Mouse (Mus musculus): ENCODE data around the gene Hsf4. TPM values are rescaled to one million over a fixed set of nuclear protein-coding genes. Genes with fewer than 3 reads are reported as not detected.

Hsf4 gene
- polyA plus RNA-seq, 1 experiment from 2014 or later: 0.79 TPM

DNA sequence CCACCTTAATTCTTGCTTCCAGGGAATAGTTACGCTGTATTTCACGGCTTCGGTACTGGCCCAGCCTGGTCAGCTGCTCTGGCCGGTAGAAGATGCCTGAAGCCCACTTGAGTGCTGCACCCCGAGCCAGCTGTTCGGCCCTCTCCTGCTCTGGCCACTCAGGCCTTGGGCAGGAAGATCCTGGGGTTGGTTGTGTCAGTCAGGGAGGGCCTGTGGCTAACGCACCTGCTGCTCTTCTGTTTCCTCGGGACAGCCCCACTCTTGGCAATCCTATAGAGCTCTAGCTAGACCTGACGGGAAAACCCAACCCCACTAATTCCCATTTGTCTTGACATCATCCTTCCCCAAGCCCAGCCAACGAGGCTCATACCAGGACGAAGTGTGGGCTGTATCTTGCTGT is 25.7 kb downstream of the Hsf4 start:
- no peak for DNase-seq (ENCODE audit: low spot score)

DNA sequence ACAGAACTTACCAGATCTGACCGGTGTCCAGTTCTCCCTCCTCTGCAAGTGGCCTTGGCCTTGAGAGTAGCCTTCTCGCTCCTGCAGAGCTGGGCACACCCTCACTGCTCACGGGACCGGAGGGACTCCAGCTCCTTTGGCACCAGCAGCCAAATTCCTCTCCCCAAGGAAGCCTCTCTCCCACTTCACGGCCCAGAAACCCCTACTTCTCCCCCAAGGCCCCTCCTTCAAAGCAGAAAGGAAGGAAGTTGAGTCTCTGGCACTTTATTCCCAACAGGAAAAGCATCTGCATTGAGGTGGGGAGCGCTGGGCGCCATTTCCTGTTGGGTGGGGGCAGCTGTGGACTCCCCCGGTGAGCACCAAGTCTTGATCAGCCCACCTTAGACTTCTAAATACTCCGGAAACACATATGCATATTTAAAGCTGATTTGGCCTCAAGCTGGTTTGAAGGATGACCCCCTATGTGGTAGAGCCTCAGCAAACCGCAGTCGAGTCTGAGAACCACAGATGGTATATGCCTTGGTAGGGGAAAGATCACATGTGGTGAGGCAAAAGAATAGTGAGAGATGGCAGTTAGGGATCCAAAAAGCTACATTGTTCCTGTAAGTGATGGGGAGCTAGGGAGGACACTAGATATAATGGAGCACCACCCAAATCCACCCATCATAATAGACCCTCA is 26.4 kb downstream of the Hsf4 start, which contains the start of gene Exoc3l:
TSS of gene Exoc3l (minus strand) at position 207 of the 679 bp plus-strand sequence.
- Histone ChIP-seq H3K36me3 (replicated peaks; ENCODE audit: control insufficient read depth, insufficient read depth) (peaks cover 17% of the 10 kb centered on the region), H3K4me1 (replicated peaks; ENCODE audit: control insufficient read depth, insufficient read depth, low read length) (peaks cover 19% of the 10 kb centered on the region), H3K4me3 (replicated peaks; ENCODE audit: low read length) (peak within 1 kb of the TSS; percentile 3; the same call in 1 of the 2 replicates), H3K9me3 (ENCODE audit: control insufficient read depth, low read length) (no peaks in the 10 kb centered on the region), H3K27me3 (ENCODE audit: control insufficient read depth, insufficient read depth, low read length) (no peaks in the 10 kb centered on the region), H3K27ac (0 out of 2 replicates have a peak within 1 kb of the TSS, but pooled peaks have one; percentile 20), H3K4me2 (replicated peaks) (peak within 1 kb of the TSS; percentile 86), H3K9ac (peak within 1 kb of the TSS; percentile 91)
- WGBS: 68% methylated on average over 11 of the region's 11 CpGs
- DNase-seq (ENCODE audit: low spot score) (no peak), ATAC-seq (ENCODE audit: low FRiP score) (no peak)

More for the DNA sequence above, 25.7 kb downstream of the Hsf4 start:
- Histone ChIP-seq H3K36me3 (replicated peaks; ENCODE audit: control insufficient read depth, insufficient read depth) (peaks cover 9% of the 10 kb centered on the region), H3K4me1 (replicated peaks; ENCODE audit: control insufficient read depth, insufficient read depth, low read length) (peaks cover 27% of the 10 kb centered on the region), H3K27ac (0 out of 2 replicates have a peak overlapping the region, but pooled peaks have one; percentile 20), H3K9me3 (ENCODE audit: control insufficient read depth, low read length) (no peaks in the 10 kb centered on the region), H3K27me3 (ENCODE audit: control insufficient read depth, insufficient read depth, low read length) (0 out of 2 replicates have a peak, but pooled peaks cover 6% of the 10 kb centered on the region), H3K4me3 (replicated peaks; ENCODE audit: low read length) (peak overlapping the region; percentile 3; the same call in 1 of the 2 replicates), H3K9ac (peak overlapping the region; percentile 6; the same call in 1 of the 2 replicates), H3K4me2 (replicated peaks) (no peak overlapping the region)
- WGBS: 70% methylated on average over 11 of the region's 11 CpGs
- no peak for ATAC-seq (ENCODE audit: low FRiP score)

DNA sequence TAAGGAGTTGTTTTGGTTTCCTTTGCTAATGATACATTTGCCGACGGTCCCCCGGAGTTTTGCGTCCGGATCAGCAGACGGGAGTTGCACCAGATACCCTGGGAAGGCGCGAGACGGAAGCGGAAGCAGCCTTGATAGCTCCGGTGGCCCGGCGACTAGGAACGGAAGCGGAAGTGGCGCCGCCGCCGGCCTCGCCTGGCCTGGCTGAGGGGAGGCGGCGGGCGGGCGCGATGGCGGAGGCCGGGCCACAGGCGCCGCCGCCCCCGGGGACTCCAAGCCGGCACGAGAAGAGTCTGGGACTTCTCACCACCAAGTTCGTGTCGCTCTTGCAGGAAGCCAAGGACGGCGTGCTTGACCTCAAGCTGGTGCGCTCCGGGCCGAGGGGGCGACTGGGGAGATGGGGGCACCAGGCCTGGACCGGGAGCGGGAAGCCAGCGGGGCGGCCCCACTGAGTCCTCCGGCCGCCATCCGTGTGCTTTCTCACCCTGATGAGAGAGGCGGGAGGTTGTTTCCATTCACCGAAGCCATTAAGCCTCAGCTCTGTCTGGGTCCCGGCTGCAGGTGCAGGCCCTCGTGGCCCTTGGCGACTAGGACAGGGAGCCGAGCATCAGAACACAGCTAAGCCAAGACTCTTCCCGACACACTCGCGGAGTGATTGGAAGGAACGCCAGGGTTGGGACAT is 28.1 kb downstream of the Hsf4 start, which contains the start of gene E2f4:
TSS of gene E2f4 (plus strand) at position 153 of the 682 bp plus-strand sequence.
- under 1% methylated on average over 54 of the region's 58 CpGs for WGBS
- Histone ChIP-seq H3K27ac (peak within 1 kb of the TSS; percentile 56; the same call in 1 of the 2 replicates), H3K36me3 (replicated peaks; ENCODE audit: control insufficient read depth, insufficient read depth) (peaks cover 33% of the 10 kb centered on the region), H3K9ac (peak within 1 kb of the TSS; percentile 91), H3K27me3 (ENCODE audit: control insufficient read depth, insufficient read depth, low read length) (no peaks in the 10 kb centered on the region), H3K4me1 (replicated peaks; ENCODE audit: control insufficient read depth, insufficient read depth, low read length) (peaks cover 17% of the 10 kb centered on the region), H3K4me3 (replicated peaks; ENCODE audit: low read length) (peak within 1 kb of the TSS; percentile 91), H3K4me2 (replicated peaks) (peak within 1 kb of the TSS; percentile 86), H3K9me3 (ENCODE audit: control insufficient read depth, low read length) (no peaks in the 10 kb centered on the region)
- DNase-seq (ENCODE audit: low spot score) (peak; percentile 91), ATAC-seq (ENCODE audit: low FRiP score) (peak; percentile 90)

DNA sequence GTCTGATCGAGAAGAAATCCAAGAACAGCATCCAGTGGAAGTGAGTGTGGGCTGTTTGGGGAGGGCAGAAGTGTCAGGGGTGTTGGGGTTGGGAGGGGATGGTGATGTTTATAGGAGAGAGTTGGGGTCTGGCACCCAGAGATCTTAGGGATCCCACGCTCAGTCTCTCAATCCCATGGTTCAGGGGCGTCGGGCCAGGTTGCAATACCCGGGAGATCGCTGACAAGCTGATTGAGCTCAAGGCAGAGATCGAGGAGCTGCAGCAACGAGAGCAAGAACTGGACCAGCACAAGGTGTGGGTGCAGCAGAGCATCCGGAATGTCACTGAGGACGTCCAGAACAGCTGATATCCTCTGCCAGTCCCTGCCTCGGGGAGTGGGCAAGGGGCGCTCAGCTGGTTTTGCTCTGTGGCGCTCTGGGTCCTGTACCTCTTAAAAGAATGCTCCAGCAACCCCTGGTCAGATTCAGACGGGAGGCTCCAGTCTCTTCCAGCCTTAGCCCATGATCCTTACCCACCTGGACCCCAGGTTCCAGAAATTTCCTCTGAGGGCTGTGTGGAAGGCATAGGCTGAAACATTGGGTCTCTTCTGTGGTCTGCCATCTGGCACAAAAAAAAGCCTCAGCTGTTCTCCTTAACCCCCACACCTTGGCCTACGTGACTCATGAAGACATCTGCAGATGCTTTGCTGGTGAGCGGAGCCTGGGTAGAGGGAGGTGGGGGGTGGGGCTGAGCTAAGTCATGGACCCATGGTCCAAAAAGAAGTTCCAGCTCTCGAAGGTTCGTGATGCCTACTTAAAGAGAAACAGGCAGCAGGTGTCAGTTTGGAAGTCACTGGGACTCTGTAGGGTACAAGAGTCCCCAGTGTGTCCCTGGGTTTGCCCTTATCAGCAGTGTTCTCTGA is 29.0 kb downstream of the Hsf4 start:
- ATAC-seq (ENCODE audit: low FRiP score): no peak
- H3K4me2 ChIP-seq (replicated peaks): peak overlapping the region; percentile 86
- H3K9ac ChIP-seq: peak overlapping the region; percentile 91
- peak overlapping the region; percentile 91 for H3K4me3 ChIP-seq (replicated peaks; ENCODE audit: low read length)
- DNase-seq (ENCODE audit: low spot score): no peak
- H3K27ac ChIP-seq: no peak overlapping the region
- H3K36me3 ChIP-seq (replicated peaks; ENCODE audit: control insufficient read depth, insufficient read depth): peaks cover 42% of the 10 kb centered on the region
- H3K4me1 ChIP-seq (replicated peaks; ENCODE audit: control insufficient read depth, insufficient read depth, low read length): peaks cover 17% of the 10 kb centered on the region
- no peaks in the 10 kb centered on the region for H3K27me3 ChIP-seq (ENCODE audit: control insufficient read depth, insufficient read depth, low read length)
- no peaks in the 10 kb centered on the region for H3K9me3 ChIP-seq (ENCODE audit: control insufficient read depth, low read length)
- 65% methylated on average over 18 of the region's 18 CpGs for WGBS

DNA sequence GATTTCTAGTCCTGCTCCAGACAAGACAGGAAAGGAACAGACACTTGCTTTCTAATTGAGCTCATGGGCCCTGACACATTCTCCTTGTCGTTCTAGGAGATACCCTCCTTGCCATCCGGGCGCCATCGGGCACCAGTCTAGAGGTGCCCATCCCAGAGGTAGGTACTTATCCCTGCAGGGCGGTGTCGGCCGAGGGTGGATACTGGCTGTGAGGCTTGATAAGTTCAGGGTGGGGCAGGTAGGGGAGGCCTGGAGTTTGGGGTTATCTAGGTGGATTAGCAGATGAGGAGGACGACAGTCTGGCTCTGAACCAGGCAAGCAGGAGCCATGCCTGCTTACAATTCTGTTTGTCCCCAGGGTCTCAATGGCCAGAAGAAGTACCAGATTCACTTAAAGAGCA is 30.4 kb downstream of the Hsf4 start:
- no peak overlapping the region for H3K27ac ChIP-seq
- ATAC-seq (ENCODE audit: low FRiP score) (no peak), DNase-seq (ENCODE audit: low spot score) (no peak)
- H3K27me3 ChIP-seq (ENCODE audit: control insufficient read depth, insufficient read depth, low read length): no peaks in the 10 kb centered on the region
- H3K9me3 ChIP-seq (ENCODE audit: control insufficient read depth, low read length): no peaks in the 10 kb centered on the region
- 96% methylated on average over 8 of the region's 8 CpGs for WGBS
- peaks cover 56% of the 10 kb centered on the region for H3K36me3 ChIP-seq (replicated peaks; ENCODE audit: control insufficient read depth, insufficient read depth)
- H3K4me3 ChIP-seq (replicated peaks; ENCODE audit: low read length): no peak overlapping the region
- no peak overlapping the region for H3K4me2 ChIP-seq (replicated peaks)
- H3K9ac ChIP-seq: no peak overlapping the region
- H3K4me1 ChIP-seq (replicated peaks; ENCODE audit: control insufficient read depth, insufficient read depth, low read length): peaks cover 17% of the 10 kb centered on the region

DNA sequence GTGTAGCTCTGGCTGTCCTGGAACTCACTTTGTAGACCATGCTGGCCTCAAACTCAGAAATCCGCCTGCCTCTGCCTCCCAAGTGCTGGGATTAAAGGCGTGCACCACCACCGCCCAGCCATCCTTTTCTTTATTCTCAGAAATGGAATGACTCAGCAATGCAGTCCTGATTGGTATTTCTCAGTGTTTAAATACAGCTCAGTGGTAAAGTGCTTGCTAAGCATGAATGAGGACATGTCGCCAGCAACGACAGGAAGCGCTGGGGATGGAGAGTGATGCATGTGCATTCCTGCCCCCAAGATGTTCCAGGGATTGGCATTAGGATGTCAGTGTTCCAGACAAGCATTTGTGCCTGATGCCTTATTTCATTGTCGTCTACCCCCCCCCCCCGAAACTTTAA is 33.8 kb downstream of the Hsf4 start:
- ATAC-seq (ENCODE audit: low FRiP score) (no peak), DNase-seq (ENCODE audit: low spot score) (no peak)
- no peak overlapping the region for H3K4me2 ChIP-seq (replicated peaks)
- no peaks in the 10 kb centered on the region for H3K9me3 ChIP-seq (ENCODE audit: control insufficient read depth, low read length)
- peaks cover 77% of the 10 kb centered on the region for H3K36me3 ChIP-seq (replicated peaks; ENCODE audit: control insufficient read depth, insufficient read depth)
- 87% methylated on average over 8 of the region's 8 CpGs for WGBS
- peaks cover 18% of the 10 kb centered on the region for H3K4me1 ChIP-seq (replicated peaks; ENCODE audit: control insufficient read depth, insufficient read depth, low read length)
- H3K27me3 ChIP-seq (ENCODE audit: control insufficient read depth, insufficient read depth, low read length): no peaks in the 10 kb centered on the region
- no peak overlapping the region for H3K27ac ChIP-seq
- no peak overlapping the region for H3K9ac ChIP-seq
- H3K4me3 ChIP-seq (replicated peaks; ENCODE audit: low read length): no peak overlapping the region

DNA sequence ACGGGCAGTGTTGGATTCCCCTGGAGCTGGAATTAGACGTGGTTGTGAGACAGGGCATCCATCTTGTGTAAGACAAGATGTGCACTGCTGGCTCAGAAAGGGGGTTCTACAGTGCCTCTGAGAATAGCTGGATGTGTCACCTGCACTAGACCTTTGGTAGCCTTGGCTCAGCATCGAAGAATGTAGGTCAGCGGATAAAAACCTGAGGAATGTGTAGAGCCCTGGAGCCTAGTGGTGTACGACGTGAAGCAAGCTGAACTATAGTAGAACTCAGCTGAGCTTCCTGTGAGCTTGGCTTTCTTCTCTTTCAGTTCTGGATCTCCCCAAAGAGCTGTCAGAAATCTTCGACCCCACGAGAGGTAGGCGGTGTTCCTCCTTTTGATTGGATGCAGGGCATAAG is 34.3 kb downstream of the Hsf4 start:
- H3K9me3 ChIP-seq (ENCODE audit: control insufficient read depth, low read length): no peaks in the 10 kb centered on the region
- no peak overlapping the region for H3K4me2 ChIP-seq (replicated peaks)
- H3K4me1 ChIP-seq (replicated peaks; ENCODE audit: control insufficient read depth, insufficient read depth, low read length): peaks cover 13% of the 10 kb centered on the region
- H3K36me3 ChIP-seq (replicated peaks; ENCODE audit: control insufficient read depth, insufficient read depth): peaks cover 82% of the 10 kb centered on the region
- no peak for DNase-seq (ENCODE audit: low spot score)
- H3K4me3 ChIP-seq (replicated peaks; ENCODE audit: low read length): no peak overlapping the region
- 84% methylated on average over 9 of the region's 9 CpGs for WGBS
- no peak overlapping the region for H3K27ac ChIP-seq
- no peaks in the 10 kb centered on the region for H3K27me3 ChIP-seq (ENCODE audit: control insufficient read depth, insufficient read depth, low read length)
- no peak for ATAC-seq (ENCODE audit: low FRiP score)
- no peak overlapping the region for H3K9ac ChIP-seq

DNA sequence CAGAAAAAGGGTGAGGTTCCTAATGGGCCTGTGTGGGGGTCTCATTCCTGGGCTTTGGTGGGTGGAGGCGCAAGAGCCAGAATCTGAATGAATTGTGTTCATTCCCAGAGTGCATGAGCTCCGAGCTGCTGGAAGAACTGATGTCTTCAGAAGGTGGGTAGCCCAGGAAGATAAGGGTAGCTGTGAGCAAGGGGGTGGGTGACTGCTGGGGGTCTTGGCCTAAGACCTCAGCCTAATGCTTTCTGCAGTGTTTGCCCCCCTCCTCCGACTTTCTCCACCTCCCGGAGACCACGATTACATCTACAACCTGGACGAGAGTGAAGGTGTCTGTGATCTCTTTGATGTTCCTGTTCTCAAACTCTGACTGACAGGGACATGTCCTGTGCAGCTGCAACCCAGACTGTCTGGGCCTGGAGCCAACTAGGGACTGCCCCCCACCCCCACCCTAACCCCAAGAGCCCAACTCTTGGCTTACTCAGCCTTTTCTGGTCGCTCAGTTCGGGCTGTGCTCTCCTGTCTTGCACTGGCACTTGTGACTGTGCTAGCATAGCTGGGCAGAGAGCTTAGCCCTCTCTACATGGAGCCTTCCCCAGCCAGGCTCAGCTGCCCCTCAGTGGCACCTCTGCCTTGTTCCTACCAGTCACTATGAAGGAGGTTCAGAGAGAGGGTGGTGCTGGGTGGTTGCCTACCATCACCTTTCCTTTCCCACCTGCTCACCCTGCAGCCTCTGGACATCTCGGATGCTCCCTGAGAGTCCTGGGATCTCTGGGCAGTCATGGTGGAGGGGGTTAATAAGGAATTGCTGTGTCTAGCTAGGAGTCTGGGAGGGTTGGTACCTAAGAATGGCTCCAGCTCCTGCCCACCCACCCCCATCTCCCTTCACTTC is 35.0 kb downstream of the Hsf4 start:
- no peak for DNase-seq (ENCODE audit: low spot score)

More for the DNA sequence above, 35.0 kb downstream of the Hsf4 start:
- 68% methylated on average over 9 of the region's 9 CpGs for WGBS
- peaks cover 10% of the 10 kb centered on the region for H3K4me1 ChIP-seq (replicated peaks; ENCODE audit: control insufficient read depth, insufficient read depth, low read length)
- H3K36me3 ChIP-seq (replicated peaks; ENCODE audit: control insufficient read depth, insufficient read depth): peaks cover 87% of the 10 kb centered on the region
- H3K4me2 ChIP-seq (replicated peaks): no peak overlapping the region
- H3K27ac ChIP-seq: peak overlapping the region; percentile 16; the same call in 1 of the 2 replicates
- H3K9me3 ChIP-seq (ENCODE audit: control insufficient read depth, low read length): no peaks in the 10 kb centered on the region
- no peak; the same call in 1 of the 2 replicates for ATAC-seq (ENCODE audit: low FRiP score)
- no peaks in the 10 kb centered on the region for H3K27me3 ChIP-seq (ENCODE audit: control insufficient read depth, insufficient read depth, low read length)
- H3K4me3 ChIP-seq (replicated peaks; ENCODE audit: low read length): no peak overlapping the region
- no peak overlapping the region for H3K9ac ChIP-seq
